9 mouse cellular contexts compared by ENCODE assay signal in the genomic region with DNA sequence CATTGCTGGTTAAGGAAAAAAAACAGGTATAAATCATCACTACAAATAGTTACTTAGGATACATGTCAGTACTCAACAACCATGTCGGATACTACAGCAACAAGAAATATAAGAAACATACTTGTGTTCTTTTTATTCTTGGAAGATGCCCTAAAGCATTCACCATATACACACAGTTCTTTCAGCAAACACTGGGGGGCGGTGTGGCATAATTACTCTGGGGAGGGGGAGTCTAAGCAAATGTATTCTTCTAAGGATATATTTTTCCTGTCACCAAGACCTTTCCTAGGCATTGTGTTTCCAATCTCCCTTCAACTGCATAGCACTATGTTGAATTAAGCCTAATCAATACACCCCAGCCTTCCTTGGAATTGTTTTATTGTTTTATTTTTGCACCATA. TPM values are rescaled to one million over a fixed set of nuclear protein-coding genes. Genes with fewer than 3 reads are reported as not detected.
DNase-seq lines count a peak whose midpoint lies in the region; ATAC-seq and TF ChIP-seq lines count a peak whose summit lies in the region.
"Had no signal": no experiment of that assay in that cellular context is flagged by ENCODE, and none has a peak within 500 bp of the region (broad histone marks: within the 10 kb centered on the region; RNA-seq: fewer than 3 reads in every experiment).

No protein-coding gene starts in this region.

- no peak overlapping the region for H3K9ac ChIP-seq in hindbrain, postnatal 0 days (replicated peaks; ENCODE audit: low read length)
- H3K9ac ChIP-seq in hindbrain, embryonic 12.5 days: no peak overlapping the region
- H3K9ac ChIP-seq: hindbrain, embryonic 15.5 days had no signal

- DNase-seq in hindbrain, postnatal 0 days (ENCODE audit: low spot score): peak; percentile 45
- peak; percentile 42 for DNase-seq in testis, postnatal 10 days (ENCODE audit: low spot score)
- no peak for DNase-seq in testis, postnatal 14 days (ENCODE audit: low spot score)
- DNase-seq in embryo, embryonic 11 days: peak; percentile 57
- peak; percentile 16 for DNase-seq in retina, postnatal 7 days (ENCODE audit: low read depth, low spot score)
- no peak for DNase-seq in ovary, adult 18-20 months (ENCODE audit: low spot score)

- H3K4me1 ChIP-seq in hindbrain, postnatal 0 days (ENCODE audit: insufficient read depth, low read length): no peaks in the 10 kb centered on the region
- H3K4me1 ChIP-seq in hindbrain, embryonic 12.5 days: no peaks in the 10 kb centered on the region
- H3K4me1 ChIP-seq: hindbrain, embryonic 15.5 days had no signal

- no peaks in the 10 kb centered on the region for H3K36me3 ChIP-seq in hindbrain, postnatal 0 days (ENCODE audit: insufficient read depth, low read length)
- H3K36me3 ChIP-seq in hindbrain, embryonic 12.5 days: no peaks in the 10 kb centered on the region
- H3K36me3 ChIP-seq: hindbrain, embryonic 15.5 days had no signal

- 0 out of 2 replicates have a peak overlapping the region, but pooled peaks have one; percentile 85 for H3K4me2 ChIP-seq in hindbrain, postnatal 0 days (ENCODE audit: low read depth, low read length)
- H3K4me2 ChIP-seq in hindbrain, embryonic 12.5 days (replicated peaks): no peak overlapping the region

- H3K9me3 ChIP-seq in hindbrain, postnatal 0 days (ENCODE audit: low read length): no peaks in the 10 kb centered on the region
- H3K9me3 ChIP-seq in hindbrain, embryonic 12.5 days (replicated peaks): no peaks in the 10 kb centered on the region
- H3K9me3 ChIP-seq: hindbrain, embryonic 15.5 days had no signal

- ATAC-seq in hindbrain, postnatal 0 days: no peak
- no peak for ATAC-seq in hindbrain, embryonic 12.5 days (ENCODE audit: low FRiP score)

- H3K27ac ChIP-seq in hindbrain, postnatal 0 days: no peak overlapping the region
- H3K27ac ChIP-seq in hindbrain, embryonic 12.5 days: no peak overlapping the region
- H3K27ac ChIP-seq: hindbrain, embryonic 15.5 days; macrophage had no signal

- no peak overlapping the region for H3K4me3 ChIP-seq in hindbrain, postnatal 0 days (ENCODE audit: low read length)
- no peak overlapping the region for H3K4me3 ChIP-seq in hindbrain, embryonic 12.5 days
- H3K4me3 ChIP-seq: hindbrain, embryonic 15.5 days had no signal

- 13% methylated on average over 2 of the region's 2 CpGs for WGBS in hindbrain, postnatal 0 days
- 13% methylated on average over 2 of the region's 2 CpGs for WGBS in hindbrain, embryonic 12.5 days

- peak; percentile 64 for TF ChIP-seq CTCF in hindbrain, postnatal 0 days (IDR thresholded peaks at IDR 0.05; ENCODE audit: low read depth)

- no peaks in the 10 kb centered on the region for H3K27me3 ChIP-seq in hindbrain, postnatal 0 days (ENCODE audit: insufficient read depth, low read length)
- peaks cover under 1% of the 10 kb centered on the region; the same call in 1 of the 2 replicates for H3K27me3 ChIP-seq in hindbrain, embryonic 12.5 days
- H3K27me3 ChIP-seq: hindbrain, embryonic 15.5 days had no signal

RNA-seq across cellular contexts. Expression of a gene that starts 2.5 kb away (rescaled TPM):
- 57.3 and 62.8 TPM in 2 replicates for total RNA-seq in hindbrain, postnatal 0 days (2014; rRNA removed)
- polyA plus RNA-seq in hindbrain, postnatal 0 days (2015; fragmentation: Nextera tagmentation; extraction: Ambion mirVana): 29.5 and 31.5 TPM in 2 replicates
- polyA plus RNA-seq in hindbrain, embryonic 12.5 days (2016; fragmentation: Nextera tagmentation; extraction: Ambion mirVana): 11.1 and 11.2 TPM in 2 replicates
- polyA plus RNA-seq: macrophage had no signal

Comparison
In these comparisons a context has a peak if more than half of its experiments do, and no peak if none do; other contexts are left out.
1. DNase-seq: peak in hindbrain, postnatal 0 days (single experiment), testis, postnatal 10 days (single experiment), embryo, embryonic 11 days (single experiment) and retina, postnatal 7 days (single experiment); none in testis, postnatal 14 days (single experiment) and ovary, adult 18-20 months (single experiment).